Mouse (Mus musculus) midbrain, embryonic 15.5 days (tissue): ENCODE data around the gene Cpne5. TPM values are rescaled to one million over a fixed set of nuclear protein-coding genes. Genes with fewer than 3 reads are reported as not detected.

Experiments used
- ATAC-seq: fragments of 200-750 bp; cut with Nextera tagmentation; replicated peaks from 2 replicates; pipeline ENCODE4 v1.8.0; 2017; ENCODE audit warnings: moderate TSS enrichment
- H3K27ac ChIP-seq: fragments of 300-500 bp; sonication (generic); 2 replicates; pipeline ENCODE4 v1.5.1; 2015; ENCODE audit warnings: mild to moderate bottlenecking, inconsistent platforms
- H3K27me3 ChIP-seq: fragments of 300-500 bp; sonication (generic); replicated peaks from 2 replicates; pipeline ENCODE4 v1.6.1; 2015; ENCODE audit warnings: inconsistent platforms
- H3K36me3 ChIP-seq: fragments of 300-500 bp; sonication (generic); replicated peaks from 2 replicates; pipeline ENCODE4 v1.6.1; 2015; ENCODE audit warnings: inconsistent platforms
- H3K4me1 ChIP-seq: fragments of 300-500 bp; sonication (generic); 2 replicates; pipeline ENCODE4 v1.6.1; 2015; ENCODE audit warnings: inconsistent platforms
- H3K4me2 ChIP-seq: fragments of 300-500 bp; sonication (generic); 2 replicates; pipeline ENCODE4 v1.6.1; 2015; ENCODE audit warnings: inconsistent platforms, mild to moderate bottlenecking, moderate library complexity
- H3K4me3 ChIP-seq: fragments of 300-500 bp; sonication (generic); 2 replicates; pipeline ENCODE4 v1.5.1; 2015; ENCODE audit warnings: mild to moderate bottlenecking, inconsistent platforms
- H3K9ac ChIP-seq: fragments of 300-500 bp; sonication (generic); 2 replicates; pipeline ENCODE4 v1.6.1; 2015; ENCODE audit warnings: mild to moderate bottlenecking, inconsistent platforms
- H3K9me3 ChIP-seq: fragments of 300-500 bp; sonication (generic); 2 replicates; pipeline ENCODE4 v1.6.1; 2016; ENCODE audit warnings: inconsistent platforms
- WGBS: fragments of 180-500 bp; shearing (Covaris S2); methylation state at CpG from one replicate; pipeline ENCODE4 v1.1.7; 2015; ENCODE audit warnings: mixed read lengths; 5-methylcytosine and 5-hydroxymethylcytosine counted together
- polyA plus RNA-seq: library from polyadenylated mRNA; unstranded; fragments of >200 nt; fragmentation: Nextera tagmentation; extraction: Ambion mirVana; gene quantifications from 2 replicates; pipeline ENCODE4 v1.2.1, GENCODE M21; 2015

Gene Cpne5
- polyA plus RNA-seq, 1 experiment from 2014 or later = 41.3 TPM

DNA sequence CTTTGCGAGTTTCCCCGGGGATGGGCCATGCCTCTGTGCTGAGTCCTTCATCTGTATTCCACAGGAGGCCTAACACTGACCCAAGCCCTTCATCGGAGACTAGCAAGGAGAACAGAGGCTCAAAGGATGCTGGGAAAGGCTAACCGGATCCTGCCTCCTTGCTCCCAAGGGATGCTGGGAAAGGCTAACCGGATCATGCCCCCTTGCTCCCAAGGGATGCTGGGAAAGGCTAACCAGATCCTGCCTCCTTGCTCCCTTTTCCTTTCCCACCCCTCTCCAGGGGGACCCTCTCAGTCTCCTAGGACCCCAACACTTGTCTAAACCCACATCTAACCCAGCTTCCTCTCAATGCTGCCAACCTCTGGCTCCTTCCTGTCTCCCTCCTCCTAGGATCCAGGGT, 78.6 kb downstream of the Cpne5 start:
- Histone ChIP-seq H3K27me3 (no peaks in the 10 kb centered on the region), H3K27ac (no peak overlapping the region), H3K4me1 (peaks cover 13% of the 10 kb centered on the region), H3K9me3 (no peaks in the 10 kb centered on the region), H3K4me2 (no peak overlapping the region), H3K36me3 (no peaks in the 10 kb centered on the region), H3K4me3 (no peak overlapping the region), H3K9ac (no peak overlapping the region)
- no peak for ATAC-seq
- 91% methylated on average over 5 of the region's 5 CpGs for WGBS

- Histone ChIP-seq H3K27me3 (no peaks in the 10 kb centered on the region), H3K4me3 (no peak overlapping the region), H3K9ac (no peak overlapping the region), H3K4me2 (no peak overlapping the region), H3K4me1 (peaks cover 12% of the 10 kb centered on the region; the same call in 1 of the 2 replicates), H3K27ac (no peak overlapping the region), H3K36me3 (no peaks in the 10 kb centered on the region), H3K9me3 (no peaks in the 10 kb centered on the region)
- 94% methylated on average over 15 of the region's 15 CpGs for WGBS
- no peak for ATAC-seq
Observed at GRCm38 (mm10) chr17:29158899-29159298, 79.1 kb downstream of the Cpne5 start.

DNA sequence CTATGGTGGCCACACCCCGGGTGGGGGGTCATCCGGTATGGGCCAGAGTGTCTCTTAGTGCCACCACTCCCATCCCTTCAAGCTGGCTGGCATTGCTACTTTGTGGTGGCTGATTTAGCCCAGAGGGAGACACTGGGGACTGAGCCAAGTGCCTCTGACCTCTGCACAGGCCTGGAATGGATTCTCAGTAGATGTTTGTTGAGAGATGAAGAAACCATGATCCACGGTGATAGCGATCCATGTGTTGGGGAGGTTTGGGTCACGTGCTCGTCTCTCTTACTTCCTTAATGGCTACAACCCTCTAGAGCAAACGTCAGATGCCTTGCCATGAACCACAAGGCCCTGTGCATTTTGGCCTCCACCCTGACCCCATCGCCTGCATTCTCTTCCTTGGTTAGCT, 81.1 kb downstream of the Cpne5 start:
- Histone ChIP-seq H3K4me3 (no peak overlapping the region), H3K27ac (no peak overlapping the region)
- ATAC-seq = no peak

GRCm38 (mm10) chr17:29156396-29156795, 81.6 kb downstream of the Cpne5 start:
- Histone ChIP-seq H3K4me1 (peaks cover 12% of the 10 kb centered on the region; the same call in 1 of the 2 replicates), H3K36me3 (no peaks in the 10 kb centered on the region), H3K4me3 (no peak overlapping the region), H3K9me3 (no peaks in the 10 kb centered on the region), H3K27me3 (no peaks in the 10 kb centered on the region), H3K9ac (no peak overlapping the region), H3K4me2 (no peak overlapping the region), H3K27ac (no peak overlapping the region)
- WGBS = 68% methylated on average over 16 of the region's 16 CpGs
- ATAC-seq = peak; percentile 43; the same call in 1 of the 2 replicates

More for the DNA sequence above, 81.1 kb downstream of the Cpne5 start:
- no peaks in the 10 kb centered on the region for H3K9me3 ChIP-seq
- H3K9ac ChIP-seq = no peak overlapping the region
- no peaks in the 10 kb centered on the region for H3K27me3 ChIP-seq
- WGBS = 94% methylated on average over 8 of the region's 8 CpGs
- no peak overlapping the region for H3K4me2 ChIP-seq
- H3K36me3 ChIP-seq = no peaks in the 10 kb centered on the region
- H3K4me1 ChIP-seq = peaks cover 12% of the 10 kb centered on the region; the same call in 1 of the 2 replicates

DNA sequence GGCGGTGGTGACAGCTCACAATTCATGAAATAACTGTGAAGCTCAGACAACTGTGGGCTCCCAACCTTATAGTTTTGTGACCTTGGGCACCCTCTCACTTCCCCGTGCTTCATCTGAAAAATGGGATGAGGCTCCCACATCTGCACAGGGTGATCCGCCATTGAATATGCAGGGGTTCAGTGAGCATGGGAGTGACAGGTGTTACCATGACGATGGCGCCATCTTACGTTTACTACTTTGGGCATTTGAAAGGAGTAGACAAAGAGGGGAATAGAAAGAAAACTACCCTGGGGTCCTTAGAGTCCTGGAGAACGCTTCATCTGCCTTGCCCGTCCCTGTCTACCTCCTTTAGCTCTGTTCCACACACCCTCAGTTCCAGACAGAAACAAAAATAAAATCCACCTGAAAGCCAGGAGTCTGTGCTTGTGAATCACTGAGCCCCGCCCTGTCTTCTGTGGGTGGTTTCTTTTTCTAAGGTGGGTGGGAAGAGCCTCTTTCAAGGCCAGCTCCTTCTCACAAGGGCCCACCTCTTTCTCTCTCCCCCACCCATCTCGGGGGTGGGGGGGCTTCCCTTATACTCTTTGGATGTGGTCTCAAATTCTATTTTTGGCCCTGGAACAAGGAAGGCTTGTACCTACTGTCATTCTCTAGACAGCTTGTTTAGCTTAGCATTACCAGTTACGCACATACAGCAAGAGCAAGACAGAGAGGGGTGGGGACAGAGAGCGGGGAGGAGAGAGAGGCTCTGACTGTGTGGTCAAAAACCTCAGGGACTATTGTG, 82.4 kb downstream of the Cpne5 start:
- H3K27ac ChIP-seq = no peak overlapping the region

GRCm38 (mm10) chr17:29154247-29154646, 83.7 kb downstream of the Cpne5 start:
- Histone ChIP-seq H3K9me3 (no peaks in the 10 kb centered on the region), H3K9ac (no peak overlapping the region), H3K27ac (no peak overlapping the region), H3K4me2 (no peak overlapping the region), H3K4me1 (peaks cover 12% of the 10 kb centered on the region; the same call in 1 of the 2 replicates), H3K36me3 (no peaks in the 10 kb centered on the region), H3K4me3 (no peak overlapping the region), H3K27me3 (no peaks in the 10 kb centered on the region)
- 87% methylated on average over 13 of the region's 13 CpGs for WGBS
- no peak for ATAC-seq

More for the DNA sequence above, 82.4 kb downstream of the Cpne5 start:
- 0 out of 2 replicates have a peak, but pooled peaks have one; percentile 26 for ATAC-seq
- Histone ChIP-seq H3K4me3 (no peak overlapping the region), H3K9me3 (no peaks in the 10 kb centered on the region), H3K4me1 (peaks cover 12% of the 10 kb centered on the region; the same call in 1 of the 2 replicates), H3K27me3 (no peaks in the 10 kb centered on the region), H3K4me2 (no peak overlapping the region), H3K9ac (no peak overlapping the region), H3K36me3 (no peaks in the 10 kb centered on the region)
- 51% methylated on average over 12 of the region's 12 CpGs for WGBS

GRCm38 (mm10) chr17:29152547-29152946, 85.4 kb downstream of the Cpne5 start:
- no peaks in the 10 kb centered on the region for H3K9me3 ChIP-seq
- WGBS = 80% methylated on average over 5 of the region's 5 CpGs
- no peaks in the 10 kb centered on the region for H3K36me3 ChIP-seq
- H3K9ac ChIP-seq = no peak overlapping the region
- no peak overlapping the region for H3K4me2 ChIP-seq
- peaks cover 12% of the 10 kb centered on the region; the same call in 1 of the 2 replicates for H3K4me1 ChIP-seq
- no peak overlapping the region for H3K4me3 ChIP-seq
- ATAC-seq = no peak
- no peaks in the 10 kb centered on the region for H3K27me3 ChIP-seq
- no peak overlapping the region for H3K27ac ChIP-seq

DNA sequence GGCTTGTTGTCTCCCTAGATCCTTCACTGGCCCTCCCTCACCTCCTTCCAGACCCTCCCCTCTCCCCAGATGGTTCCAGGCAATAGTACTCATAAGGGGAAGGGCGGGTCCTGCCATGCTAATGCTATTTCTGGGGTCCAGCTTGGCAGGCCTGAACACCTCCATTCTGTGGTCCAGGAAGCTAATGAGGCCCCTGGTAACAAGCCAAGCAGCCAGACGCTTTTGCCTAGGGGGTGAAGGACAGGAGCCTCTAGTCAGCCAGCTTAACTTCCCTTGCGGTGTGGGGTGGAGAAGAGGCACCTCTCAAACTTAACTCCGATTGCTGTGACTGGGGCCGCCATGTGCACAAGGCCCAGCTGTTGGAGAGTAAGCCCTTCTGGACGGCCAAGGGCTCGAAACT, 88.2 kb downstream of the Cpne5 start:
- Histone ChIP-seq H3K36me3 (no peaks in the 10 kb centered on the region), H3K9ac (no peak overlapping the region), H3K27ac (no peak overlapping the region), H3K4me3 (no peak overlapping the region), H3K9me3 (no peaks in the 10 kb centered on the region), H3K4me1 (no peaks in the 10 kb centered on the region; the same call in 1 of the 2 replicates), H3K4me2 (no peak overlapping the region), H3K27me3 (no peaks in the 10 kb centered on the region)
- WGBS = 70% methylated on average over 7 of the region's 7 CpGs
- ATAC-seq = no peak

GRCm38 (mm10) chr17:29147773-29148172, 90.2 kb downstream of the Cpne5 start:
- H3K9ac ChIP-seq = no peak overlapping the region
- H3K4me1 ChIP-seq = no peaks in the 10 kb centered on the region; the same call in 1 of the 2 replicates
- no peaks in the 10 kb centered on the region for H3K27me3 ChIP-seq
- H3K27ac ChIP-seq = no peak overlapping the region
- WGBS = 81% methylated on average over 6 of the region's 6 CpGs
- H3K4me2 ChIP-seq = no peak overlapping the region
- H3K4me3 ChIP-seq = no peak overlapping the region
- H3K36me3 ChIP-seq = no peaks in the 10 kb centered on the region
- no peaks in the 10 kb centered on the region for H3K9me3 ChIP-seq
- ATAC-seq = no peak

- no peak overlapping the region for H3K27ac ChIP-seq
- H3K9ac ChIP-seq = no peak overlapping the region
- no peaks in the 10 kb centered on the region; the same call in 1 of the 2 replicates for H3K4me1 ChIP-seq
- no peak overlapping the region for H3K4me2 ChIP-seq
- no peaks in the 10 kb centered on the region for H3K9me3 ChIP-seq
- no peak for ATAC-seq
- WGBS = 84% methylated on average over 14 of the region's 14 CpGs
- H3K27me3 ChIP-seq = no peaks in the 10 kb centered on the region
- no peaks in the 10 kb centered on the region for H3K36me3 ChIP-seq
- no peak overlapping the region for H3K4me3 ChIP-seq
Observed at GRCm38 (mm10) chr17:29147273-29147672, 90.7 kb downstream of the Cpne5 start.

GRCm38 (mm10) chr17:29145101-29145500, 92.9 kb downstream of the Cpne5 start:
- Histone ChIP-seq H3K4me2 (no peak overlapping the region), H3K4me1 (no peaks in the 10 kb centered on the region; the same call in 1 of the 2 replicates), H3K9me3 (no peaks in the 10 kb centered on the region), H3K27ac (no peak overlapping the region), H3K4me3 (no peak overlapping the region), H3K36me3 (no peaks in the 10 kb centered on the region), H3K9ac (no peak overlapping the region), H3K27me3 (no peaks in the 10 kb centered on the region)
- 93% methylated on average over 12 of the region's 12 CpGs for WGBS
- ATAC-seq = no peak

DNA sequence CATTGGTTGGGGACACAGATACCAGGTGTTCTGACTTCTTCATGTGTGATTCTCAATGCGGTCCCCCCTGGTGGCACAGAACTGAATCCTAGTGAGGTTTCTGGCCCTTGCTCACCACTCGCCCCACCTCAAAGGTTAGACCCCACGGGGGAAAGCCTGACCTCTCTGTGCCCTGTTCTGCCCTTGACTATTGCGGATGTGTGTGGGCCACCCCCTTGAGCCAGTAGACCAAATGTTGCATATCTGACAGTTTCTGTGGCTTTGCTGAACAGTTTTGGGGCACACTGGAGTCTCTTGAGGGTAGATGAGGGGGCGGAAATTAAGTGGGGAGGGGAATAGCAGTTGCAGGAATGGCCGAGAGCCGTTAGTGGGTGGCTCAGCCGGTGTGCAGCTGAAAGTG, 94.7 kb downstream of the Cpne5 start:
- Histone ChIP-seq H3K9me3 (no peaks in the 10 kb centered on the region), H3K9ac (no peak overlapping the region), H3K36me3 (no peaks in the 10 kb centered on the region), H3K27ac (no peak overlapping the region), H3K4me3 (no peak overlapping the region), H3K4me2 (no peak overlapping the region), H3K27me3 (no peaks in the 10 kb centered on the region), H3K4me1 (no peaks in the 10 kb centered on the region; the same call in 1 of the 2 replicates)
- ATAC-seq = no peak
- WGBS = 84% methylated on average over 8 of the region's 8 CpGs

- Histone ChIP-seq H3K4me2 (no peak overlapping the region), H3K4me3 (no peak overlapping the region), H3K27ac (no peak overlapping the region), H3K9me3 (no peaks in the 10 kb centered on the region), H3K4me1 (no peaks in the 10 kb centered on the region; the same call in 1 of the 2 replicates), H3K36me3 (no peaks in the 10 kb centered on the region), H3K27me3 (no peaks in the 10 kb centered on the region), H3K9ac (no peak overlapping the region)
- 91% methylated on average over 3 of the region's 3 CpGs for WGBS
- ATAC-seq = no peak
Observed at GRCm38 (mm10) chr17:29141577-29141976, 96.4 kb downstream of the Cpne5 start.
